Mouse (Mus musculus) spleen, postnatal 14 days (tissue): ENCODE data around the gene Coro2a.
"Not testable (repeated sequence)": the region's sequence is repeated elsewhere in the genome, so short reads cannot be mapped to it uniquely, and the experiment has no call there.

Experiments used
- DNase-seq, 2 experiments: peaks; one replicate each; pipeline ENCODE4 v3.0.0; 2021 to 2022; ENCODE audit warnings: low spot score in 2 of 2

Coro2a gene

GRCm38 (mm10) chr4:46585041-46585810 is 16.8 kb downstream of the Coro2a start:
- DNase-seq = no peak

- DNase-seq = not testable (repeated sequence)
Measured at GRCm38 (mm10) chr4:46584536-46584935, 17.5 kb downstream of the Coro2a start.

- not testable (repeated sequence) for DNase-seq
Measured at GRCm38 (mm10) chr4:46584084-46584483, 17.9 kb downstream of the Coro2a start.

DNA sequence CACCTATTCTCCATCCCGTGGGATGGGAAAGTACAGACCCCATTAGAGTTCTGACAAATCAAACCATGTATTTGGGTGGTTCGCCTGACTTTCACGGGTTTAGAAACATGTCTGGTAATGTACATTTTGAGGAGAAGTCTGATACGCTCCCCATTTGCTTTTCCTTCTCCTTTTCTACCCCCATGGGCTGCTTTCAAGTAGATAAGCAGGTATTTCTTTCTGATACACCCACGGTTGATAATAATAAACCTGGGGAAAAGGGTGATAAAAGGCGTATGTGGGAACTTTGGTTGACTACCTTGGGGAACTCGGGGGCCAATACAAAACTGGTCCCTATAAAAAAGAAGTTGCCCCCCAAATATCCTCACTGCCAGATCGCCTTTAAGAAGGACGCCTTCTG is 20.0 kb downstream of the Coro2a start:
- not testable (repeated sequence) for DNase-seq

- DNase-seq = not testable (repeated sequence)
Measured at GRCm38 (mm10) chr4:46581577-46581976, 20.4 kb downstream of the Coro2a start.

DNA sequence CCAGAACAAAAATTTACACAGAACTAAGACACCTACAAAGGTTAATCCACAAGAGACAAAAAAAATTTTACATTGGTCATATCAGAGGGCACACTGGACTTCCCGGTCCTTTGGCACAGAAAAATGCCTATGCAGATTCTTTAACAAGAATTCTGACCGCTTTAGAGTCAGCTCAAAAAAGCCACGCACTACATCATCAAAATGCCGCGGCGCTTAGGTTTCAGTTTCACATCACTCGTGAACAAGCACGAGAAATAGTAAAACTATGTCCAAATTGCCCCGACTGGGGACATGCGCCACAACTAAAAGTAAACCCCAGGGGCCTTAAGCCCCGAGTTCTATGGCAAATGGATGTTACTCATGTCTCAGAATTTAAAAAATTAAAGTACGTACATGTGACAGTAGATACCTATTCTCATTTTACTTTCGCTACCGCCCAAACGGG is 21.2 kb downstream of the Coro2a start:
- DNase-seq = not testable (repeated sequence)

- not testable (repeated sequence) for DNase-seq
Measured at GRCm38 (mm10) chr4:46578796-46579346, 23.1 kb downstream of the Coro2a start.

DNA sequence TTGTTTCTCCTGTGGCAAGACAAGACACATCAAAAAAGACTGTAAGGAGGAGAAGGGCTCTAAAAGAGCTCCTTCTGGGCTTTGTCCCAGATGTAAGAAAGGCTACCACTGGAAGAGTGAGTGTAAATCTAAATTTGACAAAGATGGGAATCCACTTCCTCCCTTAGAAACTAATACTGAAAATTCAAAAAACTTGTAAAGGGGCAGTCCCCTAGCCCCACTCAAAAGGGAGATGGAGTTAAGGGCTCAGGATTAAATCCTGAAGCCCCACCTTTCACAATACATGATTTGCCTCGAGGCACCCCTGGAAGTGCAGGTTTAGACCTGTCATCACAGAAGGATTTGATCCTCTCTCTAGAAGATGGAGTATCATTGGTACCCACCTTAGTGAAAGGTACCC is 23.8 kb downstream of the Coro2a start:
- DNase-seq = no peak

DNA sequence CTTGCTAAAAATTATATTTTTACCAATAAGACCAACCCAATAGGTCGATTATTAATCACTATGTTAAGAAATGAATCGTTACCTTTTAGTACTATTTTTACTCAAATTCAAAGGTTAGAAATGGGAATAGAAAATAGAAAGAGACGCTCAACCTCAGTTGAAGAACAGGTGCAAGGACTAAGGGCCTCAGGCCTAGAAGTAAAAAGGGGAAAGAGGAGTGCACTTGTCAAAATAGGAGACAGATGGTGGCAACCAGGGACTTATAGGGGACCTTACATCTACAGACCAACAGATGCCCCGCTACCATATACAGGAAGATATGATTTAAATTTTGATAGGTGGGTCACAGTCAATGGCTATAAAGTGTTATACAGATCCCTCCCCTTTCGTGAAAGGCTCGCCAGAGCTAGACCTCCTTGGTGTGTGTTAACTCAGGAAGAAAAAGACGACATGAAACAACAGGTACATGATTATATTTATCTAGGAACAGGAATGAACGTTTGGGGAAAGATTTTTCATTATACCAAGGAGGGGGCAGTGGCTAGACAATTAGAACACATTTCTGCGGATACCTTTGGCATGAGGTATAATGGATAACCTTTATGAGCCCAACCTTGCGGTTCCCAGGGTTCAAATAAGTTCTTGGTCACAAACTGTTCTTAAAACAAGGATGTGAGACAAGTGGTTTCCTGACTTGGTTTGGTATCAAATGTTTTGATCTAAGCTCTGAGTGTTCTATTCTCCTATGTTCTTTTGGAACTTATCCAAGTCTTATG is 26.3 kb downstream of the Coro2a start:
- DNase-seq = not testable (repeated sequence)

DNA sequence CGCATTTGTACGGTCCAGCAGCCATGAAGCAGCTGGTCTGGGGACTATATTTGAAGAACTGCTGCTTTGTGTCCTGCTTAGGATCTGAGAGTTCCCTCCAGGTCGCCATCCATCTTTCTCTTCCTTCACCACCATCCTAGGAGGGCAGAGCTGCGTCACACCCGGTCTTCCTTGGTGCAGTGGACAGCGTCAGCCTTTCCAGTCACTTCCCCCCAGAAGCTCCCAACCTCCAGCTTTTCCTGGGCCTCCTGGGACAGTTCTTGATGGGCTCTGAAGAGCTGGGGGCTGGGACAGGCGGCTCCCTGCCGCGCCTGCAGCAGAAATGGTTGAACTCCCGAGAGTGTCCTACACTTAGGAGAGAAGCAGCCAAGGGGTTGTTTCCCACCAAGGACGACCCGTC is 27.2 kb downstream of the Coro2a start:
- DNase-seq = no peak

GRCm38 (mm10) chr4:46574024-46574753 is 27.8 kb downstream of the Coro2a start:
- DNase-seq = no peak

DNA sequence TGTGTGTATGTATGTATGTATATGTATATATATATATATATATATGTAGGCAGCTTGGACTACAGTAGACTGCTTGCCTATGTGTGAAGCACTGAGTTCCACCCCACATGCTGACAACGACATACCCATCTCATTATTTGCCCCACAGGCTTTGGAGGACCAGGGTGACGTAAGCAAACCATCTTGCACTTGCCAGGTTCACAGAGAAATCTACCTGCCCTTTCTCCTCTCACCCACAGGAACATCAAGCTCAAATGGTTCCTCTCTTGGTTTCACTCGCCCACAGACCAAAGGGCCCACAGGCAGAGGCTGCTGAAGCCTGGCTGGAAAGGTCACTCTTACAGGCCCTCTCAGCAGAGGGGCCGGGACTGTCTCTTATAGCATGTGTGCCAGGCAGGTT is 29.4 kb downstream of the Coro2a start:
- no peak for DNase-seq

DNA sequence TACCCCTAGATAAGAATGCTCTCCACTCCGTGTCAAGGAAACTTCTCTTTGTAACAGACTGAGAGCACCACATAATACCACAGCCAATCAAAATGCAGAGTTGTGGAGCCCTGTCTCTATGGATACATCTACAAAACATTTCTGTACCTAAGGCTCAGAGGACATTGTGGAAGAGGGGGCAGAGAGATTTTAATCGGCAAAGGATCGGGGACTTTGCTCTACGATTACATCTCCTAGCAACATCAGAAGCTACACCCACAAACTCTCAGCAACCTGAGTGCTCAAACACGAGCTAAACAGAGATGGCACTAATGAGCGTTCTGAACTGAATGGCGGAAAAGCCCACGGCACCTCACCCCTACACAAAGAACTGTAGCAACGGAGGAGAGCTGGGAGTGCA is 30.3 kb downstream of the Coro2a start:
- DNase-seq = no peak

GRCm38 (mm10) chr4:46569671-46570070 is 32.3 kb downstream of the Coro2a start:
- no peak for DNase-seq

DNA sequence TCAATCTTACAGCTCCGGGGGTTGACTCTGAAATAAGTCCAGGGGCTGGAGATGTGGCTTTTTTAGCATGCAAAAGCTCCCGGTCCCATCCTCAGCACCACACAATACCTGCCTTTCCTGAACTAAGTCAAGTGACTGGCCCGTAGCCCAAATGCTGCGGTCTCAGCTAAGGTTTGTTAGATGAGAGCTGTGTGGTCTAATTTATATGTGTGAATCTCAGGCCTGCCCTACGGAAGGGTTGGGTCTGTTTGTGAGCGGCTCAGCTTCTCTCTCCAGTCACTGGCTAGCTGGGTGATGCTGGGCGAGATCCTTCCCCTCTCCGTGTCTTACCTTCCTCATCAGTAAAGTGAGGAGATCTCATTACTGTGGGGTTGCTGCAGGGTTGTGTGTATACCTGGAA is 33.8 kb downstream of the Coro2a start:
- DNase-seq = no peak

DNA sequence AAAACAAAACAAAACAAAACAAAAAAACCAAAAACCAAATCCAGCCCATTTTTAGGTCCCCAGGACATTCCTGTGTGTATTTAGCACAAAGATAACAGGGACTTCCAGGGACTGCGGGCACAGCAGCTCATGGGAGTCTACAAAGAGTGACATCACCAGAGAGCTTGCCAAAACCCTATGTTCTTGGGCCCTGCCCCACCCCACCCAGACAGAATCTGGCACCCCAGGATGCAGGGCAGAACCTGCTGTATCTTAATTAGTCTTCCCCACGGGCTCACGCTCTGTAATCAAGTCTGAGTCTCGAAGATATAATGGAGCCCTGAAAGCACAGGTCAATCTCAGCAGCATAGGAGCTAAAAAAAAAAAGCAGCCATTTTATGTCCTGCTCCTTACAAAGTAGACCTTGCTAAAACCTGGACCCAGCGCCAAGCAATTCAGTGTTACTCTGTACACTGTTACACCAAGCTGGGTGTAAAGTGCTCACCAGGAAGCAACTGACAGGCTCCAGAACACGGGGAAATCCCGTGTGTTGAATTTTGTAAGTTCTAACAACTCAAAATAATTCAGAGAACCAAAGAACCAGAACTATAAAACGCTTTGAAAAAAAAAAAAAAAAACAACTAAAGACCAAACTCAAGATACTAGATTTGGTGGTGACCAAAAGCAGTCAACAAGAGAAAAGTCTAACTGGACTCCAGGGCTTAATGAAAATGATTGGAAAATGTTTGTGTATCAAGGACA is 34.9 kb downstream of the Coro2a start:
- no peak for DNase-seq

GRCm38 (mm10) chr4:46565393-46565955 is 36.5 kb downstream of the Coro2a start:
- DNase-seq = no peak

GRCm38 (mm10) chr4:46564247-46564646 is 37.8 kb downstream of the Coro2a start:
- no peak for DNase-seq

- DNase-seq = peak in 1 of 2 experiments; percentile 24
Measured at GRCm38 (mm10) chr4:46563847-46564246, 38.2 kb downstream of the Coro2a start.

DNA sequence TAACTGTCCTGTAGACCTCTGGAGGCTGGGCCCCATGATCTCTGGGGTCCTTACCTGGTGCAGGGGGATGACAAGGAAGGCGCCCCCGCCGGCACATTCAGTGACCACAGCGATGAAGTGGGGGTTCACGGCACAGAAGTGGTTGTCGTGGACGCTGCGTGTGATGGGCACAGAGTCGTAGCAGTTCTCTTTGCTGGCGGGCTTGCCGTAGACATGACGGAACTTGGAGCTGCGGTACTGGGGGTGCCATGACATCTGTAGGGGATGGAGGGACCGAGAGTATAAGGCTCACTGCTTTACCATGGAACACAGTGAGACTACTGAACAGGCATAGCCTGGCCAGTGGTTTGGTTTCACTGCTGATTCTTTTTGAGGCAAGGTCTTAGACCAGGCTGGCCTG is 39.2 kb downstream of the Coro2a start:
- DNase-seq = no peak

DNA sequence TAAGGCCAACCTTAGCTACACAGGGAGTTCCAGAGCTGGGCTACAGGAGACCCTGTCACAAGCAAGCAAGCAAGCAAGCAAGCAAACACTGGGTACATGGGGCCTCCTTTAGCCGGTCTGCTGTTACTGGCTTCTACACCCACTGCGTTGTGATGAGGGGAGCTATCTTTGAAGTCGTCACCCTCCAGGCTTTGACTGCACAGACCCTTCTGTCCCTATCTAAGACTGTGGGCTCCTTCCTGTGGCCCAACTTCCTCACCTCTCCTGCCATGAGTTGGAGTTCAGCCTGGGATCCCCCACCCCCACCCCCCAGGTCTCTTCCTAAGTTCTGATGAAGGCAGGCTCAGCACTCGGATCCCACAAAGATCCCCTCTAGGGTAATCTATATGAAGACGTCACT is 40.0 kb downstream of the Coro2a start:
- no peak for DNase-seq
